Mouse (Mus musculus) spleen, adult 2 months (tissue): ENCODE data around the gene Gpsm2.

Source experiments
- CTCF ChIP-seq: fragments of 200-500 bp; IDR thresholded peaks from 2 replicates; pipeline ENCODE4 v1.5.1; 2011; ENCODE audit warnings: mild to moderate bottlenecking, inconsistent platforms; ENCODE audit not compliant: insufficient read depth, insufficient read length, insufficient replicate concordance; ENCODE audit errors: extremely low read depth
- POLR2A ChIP-seq: fragments of 200-500 bp; IDR thresholded peaks from 2 replicates; pipeline ENCODE4 v1.6.1; 2011; ENCODE audit warnings: low read depth, low read length, inconsistent platforms

- TF ChIP-seq CTCF (no peak), POLR2A (no peak)
These were observed 32.7 kb downstream of the Gpsm2 start for GRCm38 (mm10) chr3:108689446-108689845.
